Mouse (Mus musculus) liver, embryonic 14.5 days (tissue): Measurements from ENCODE around the gene Nphp3.

Experiments
- CTCF ChIP-seq: IDR thresholded peaks from 2 replicates; pipeline ENCODE4 v1.5.1; 2016; ENCODE audit warnings: antibody characterized with exemption, low read depth, control low read depth
- EP300 ChIP-seq: IDR thresholded peaks from 2 replicates; pipeline ENCODE4 v1.6.1; 2016; ENCODE audit warnings: antibody characterized with exemption, low read depth

GRCm38 (mm10) chr9:104088555-104088954 is 86.2 kb downstream of the Nphp3 start:
- TF ChIP-seq CTCF, result no peak
- TF ChIP-seq EP300, result no peak
